Mouse (Mus musculus) kidney, postnatal 0 days (tissue): Measurements from ENCODE around the gene Optn. TPM values are rescaled to one million over a fixed set of nuclear protein-coding genes. Genes with fewer than 3 reads are reported as not detected.

Experiments
- ATAC-seq: fragments of 200-750 bp; cut with Nextera tagmentation; replicated peaks from 2 replicates; pipeline ENCODE4 v1.8.0; 2017; ENCODE audit warnings: low read depth, moderate number of reproducible peaks, moderate TSS enrichment, moderate library complexity; ENCODE audit not compliant: low FRiP score
- DNase-seq: peaks from one replicate; pipeline ENCODE4 v3.0.0-alpha.2; 2016; ENCODE audit warnings: low spot score
- H3K27ac ChIP-seq: fragments of 300-500 bp; sonication (generic); 2 replicates; pipeline ENCODE4 v1.5.1; 2014; ENCODE audit warnings: mild to moderate bottlenecking
- H3K27me3 ChIP-seq: fragments of 300-500 bp; sonication (generic); 2 replicates; pipeline ENCODE4 v1.6.1; 2014; ENCODE audit warnings: low read length, mixed read lengths; ENCODE audit not compliant: insufficient read depth
- H3K36me3 ChIP-seq: fragments of 300-500 bp; sonication (generic); 2 replicates; pipeline ENCODE4 v1.6.1; 2014; ENCODE audit warnings: low read length, mixed read lengths; ENCODE audit not compliant: insufficient read depth
- H3K4me1 ChIP-seq: fragments of 300-500 bp; sonication (generic); replicated peaks from 2 replicates; pipeline ENCODE4 v1.6.1; 2014; ENCODE audit warnings: antibody characterized with exemption, low read length, mixed read lengths; ENCODE audit not compliant: insufficient read depth
- H3K4me2 ChIP-seq: fragments of 300-500 bp; sonication (generic); 2 replicates; pipeline ENCODE4 v1.6.1; 2014; ENCODE audit warnings: mild to moderate bottlenecking, low read length, moderate library complexity, mixed read lengths
- H3K4me3 ChIP-seq: fragments of 300-500 bp; sonication (generic); replicated peaks from 2 replicates; pipeline ENCODE4 v1.5.1; 2014; ENCODE audit warnings: low read depth, low read length
- H3K9ac ChIP-seq: fragments of 300-500 bp; sonication (generic); 2 replicates; pipeline ENCODE4 v1.6.1; 2014; ENCODE audit warnings: low read depth, low read length
- H3K9me3 ChIP-seq: fragments of 300-500 bp; sonication (generic); replicated peaks from 2 replicates; pipeline ENCODE4 v1.6.1; 2016; ENCODE audit warnings: low read length, inconsistent platforms, mixed read lengths
- CTCF ChIP-seq: IDR thresholded peaks from 2 replicates; pipeline ENCODE4 v1.5.1; 2016; ENCODE audit warnings: antibody characterized with exemption, low read depth, mild to moderate bottlenecking, moderate library complexity
- WGBS: fragments of 180-500 bp; shearing (Covaris S2); extraction: QIAGEN DNeasy Blood & Tissue Kit; methylation state at CpG from one replicate; pipeline ENCODE4 v1.1.7; 2014; 5-methylcytosine and 5-hydroxymethylcytosine counted together
- polyA plus RNA-seq: library from polyadenylated mRNA; unstranded; fragments of >200 nt; fragmentation: Nextera tagmentation; extraction: Ambion mirVana; gene quantifications from 2 replicates; pipeline ENCODE4 v1.2.1, GENCODE M21; 2015

Optn gene
- polyA plus RNA-seq, 1 experiment from 2014 or later: 23.8 TPM

DNA sequence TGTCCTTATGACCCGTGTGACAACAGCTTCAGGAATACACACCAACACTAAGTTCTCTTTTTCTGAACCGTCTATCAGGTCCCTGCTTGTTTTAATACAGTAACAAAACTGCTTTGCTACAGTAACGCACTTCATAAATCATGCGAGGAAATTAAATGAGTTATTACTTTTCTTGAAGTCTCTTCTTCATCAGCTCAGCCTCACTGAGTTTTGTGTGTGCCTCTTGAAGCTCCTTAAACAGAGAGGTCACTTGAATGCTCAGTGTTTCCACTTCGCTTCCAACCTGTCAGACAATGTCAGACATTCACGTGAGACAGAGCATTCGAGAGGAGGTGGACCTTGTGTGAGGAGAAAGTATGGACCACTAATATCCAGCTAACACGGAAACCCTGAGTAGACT is 29.1 kb downstream of the Optn start:
- no peak for DNase-seq
- no peak overlapping the region for H3K27ac ChIP-seq
- 80% methylated on average over 8 of the region's 8 CpGs for WGBS
- peaks cover 15% of the 10 kb centered on the region; the same call in 1 of the 2 replicates for H3K36me3 ChIP-seq
- no peak overlapping the region for H3K4me3 ChIP-seq
- no peaks in the 10 kb centered on the region for H3K27me3 ChIP-seq
- no peak for ATAC-seq
- H3K9me3 ChIP-seq: no peaks in the 10 kb centered on the region
- no peak for TF ChIP-seq CTCF
- H3K4me2 ChIP-seq: no peak overlapping the region
- no peak overlapping the region for H3K9ac ChIP-seq
- no peaks in the 10 kb centered on the region for H3K4me1 ChIP-seq

GRCm38 (mm10) chr2:5033546-5034420 is 30.1 kb downstream of the Optn start:
- Histone ChIP-seq H3K9me3 (no peaks in the 10 kb centered on the region), H3K27me3 (no peaks in the 10 kb centered on the region), H3K4me2 (no peak overlapping the region), H3K4me3 (no peak overlapping the region), H3K36me3 (0 out of 2 replicates have a peak, but pooled peaks cover 10% of the 10 kb centered on the region), H3K4me1 (no peaks in the 10 kb centered on the region), H3K27ac (no peak overlapping the region), H3K9ac (no peak overlapping the region)
- TF ChIP-seq CTCF: no peak
- 58% methylated on average over 15 of the region's 15 CpGs for WGBS
- DNase-seq (no peak), ATAC-seq (no peak)

DNA sequence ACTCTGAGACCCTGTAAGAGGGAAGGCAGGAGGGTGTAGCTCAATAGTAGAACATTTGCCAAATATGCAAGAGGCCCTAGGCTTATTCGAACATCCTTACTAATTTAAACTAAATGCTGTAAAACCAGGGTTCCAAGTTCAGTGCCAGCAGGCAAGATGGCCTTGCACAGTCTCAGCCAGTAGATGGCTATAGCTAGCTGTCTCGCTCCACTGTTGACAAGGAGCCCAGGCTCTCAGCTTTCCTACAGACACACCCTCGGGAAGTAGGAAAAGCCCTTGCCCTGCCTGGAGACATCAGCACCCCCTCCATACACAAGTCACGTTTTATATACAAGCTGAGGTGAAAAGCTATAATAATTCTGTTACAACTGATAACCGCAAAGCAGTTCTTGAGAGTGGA is 31.2 kb downstream of the Optn start:
- 67% methylated on average over 5 of the region's 5 CpGs for WGBS
- no peaks in the 10 kb centered on the region for H3K4me1 ChIP-seq
- H3K4me3 ChIP-seq: no peak overlapping the region
- no peak overlapping the region for H3K4me2 ChIP-seq
- H3K9ac ChIP-seq: no peak overlapping the region
- no peaks in the 10 kb centered on the region for H3K27me3 ChIP-seq
- H3K27ac ChIP-seq: no peak overlapping the region
- TF ChIP-seq CTCF: no peak
- H3K9me3 ChIP-seq: no peaks in the 10 kb centered on the region
- DNase-seq (no peak), ATAC-seq (no peak)
- H3K36me3 ChIP-seq: 0 out of 2 replicates have a peak, but pooled peaks cover 3% of the 10 kb centered on the region

DNA sequence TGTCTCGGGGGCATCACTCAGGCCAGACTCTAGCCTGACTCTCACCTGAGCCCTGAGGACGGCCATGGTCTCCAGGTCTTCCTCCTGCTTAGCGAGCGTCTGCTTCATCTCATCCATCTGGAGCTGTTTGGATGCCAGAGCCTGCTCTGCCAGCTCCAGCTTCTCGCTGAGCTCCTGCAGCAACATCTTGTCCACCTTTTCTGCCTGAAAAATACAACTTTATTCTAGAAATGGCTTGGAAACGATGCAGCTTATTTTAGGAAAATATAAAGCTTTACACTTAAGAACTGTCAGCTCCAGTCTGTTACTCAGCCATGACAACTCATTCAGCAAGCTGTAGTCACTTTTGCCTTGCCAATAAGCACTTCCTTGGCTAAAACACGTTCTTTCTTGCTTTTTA is 32.6 kb downstream of the Optn start:
- DNase-seq: no peak
- TF ChIP-seq CTCF: no peak
- Histone ChIP-seq H3K4me3 (no peak overlapping the region), H3K36me3 (no peaks in the 10 kb centered on the region), H3K4me2 (no peak overlapping the region), H3K27ac (no peak overlapping the region), H3K9ac (no peak overlapping the region), H3K27me3 (no peaks in the 10 kb centered on the region), H3K9me3 (no peaks in the 10 kb centered on the region), H3K4me1 (no peaks in the 10 kb centered on the region)
- 84% methylated on average over 7 of the region's 7 CpGs for WGBS
- ATAC-seq: no peak

GRCm38 (mm10) chr2:5029808-5030207 is 34.0 kb downstream of the Optn start:
- no peaks in the 10 kb centered on the region for H3K36me3 ChIP-seq
- no peaks in the 10 kb centered on the region for H3K4me1 ChIP-seq
- H3K9ac ChIP-seq: no peak overlapping the region
- no peaks in the 10 kb centered on the region for H3K9me3 ChIP-seq
- no peaks in the 10 kb centered on the region for H3K27me3 ChIP-seq
- TF ChIP-seq CTCF: no peak
- ATAC-seq (no peak), DNase-seq (no peak)
- H3K4me3 ChIP-seq: no peak overlapping the region
- no peak overlapping the region for H3K4me2 ChIP-seq
- 94% methylated on average over 4 of the region's 4 CpGs for WGBS
- no peak overlapping the region for H3K27ac ChIP-seq

- no peaks in the 10 kb centered on the region for H3K4me1 ChIP-seq
- H3K9ac ChIP-seq: no peak overlapping the region
- 64% methylated on average over 7 of the region's 7 CpGs for WGBS
- H3K9me3 ChIP-seq: no peaks in the 10 kb centered on the region
- no peaks in the 10 kb centered on the region for H3K36me3 ChIP-seq
- no peaks in the 10 kb centered on the region for H3K27me3 ChIP-seq
- no peak for TF ChIP-seq CTCF
- DNase-seq (no peak), ATAC-seq (no peak)
- H3K27ac ChIP-seq: no peak overlapping the region
- H3K4me2 ChIP-seq: no peak overlapping the region
- H3K4me3 ChIP-seq: no peak overlapping the region
These were observed 35.8 kb downstream of the Optn start for GRCm38 (mm10) chr2:5028047-5028446.
